Comparison of ENCODE assay signal across 8 mouse cellular contexts in the genomic region with DNA sequence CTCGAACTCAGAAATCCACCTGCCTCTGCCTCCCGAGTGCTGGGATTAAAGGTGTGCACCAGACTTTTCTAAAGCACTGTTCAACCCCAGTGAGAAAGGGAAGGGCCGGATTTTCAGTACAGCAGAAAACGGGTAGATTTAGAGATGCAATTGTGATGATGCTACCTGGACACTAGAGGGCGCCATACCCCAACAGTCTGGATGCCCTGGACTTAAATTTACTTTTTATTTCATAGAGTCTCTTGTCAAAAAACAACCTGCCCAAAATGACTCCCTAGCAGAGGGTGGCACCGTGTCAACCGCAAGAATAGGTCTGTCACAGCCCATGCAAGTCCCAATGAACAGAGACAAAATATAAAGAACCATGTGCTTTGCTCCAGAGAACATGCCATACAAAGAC.
DNase-seq lines count a peak whose midpoint lies in the region; ATAC-seq and TF ChIP-seq lines count a peak whose summit lies in the region.
"Had no signal": no experiment of that assay in that cellular context is flagged by ENCODE, and none has a peak within 500 bp of the region (broad histone marks: within the 10 kb centered on the region; RNA-seq: fewer than 3 reads in every experiment).

No protein-coding gene starts in this region.

- no peak for TF ChIP-seq POLR2A in ES-Bruce4 (IDR thresholded peaks at IDR 0.05; ENCODE audit: insufficient read depth, low read length)

- no peaks in the 10 kb centered on the region for H3K4me1 ChIP-seq in ES-Bruce4 (ENCODE audit: control insufficient read depth, insufficient read depth, low read length)
- peaks cover 79% of the 10 kb centered on the region for H3K4me1 ChIP-seq in embryonic facial prominence, embryonic 10.5 days
- H3K4me1 ChIP-seq in limb, embryonic 11.5 days (ENCODE audit: control insufficient read depth, insufficient read depth, low read length) = peaks cover 33% of the 10 kb centered on the region

- no peaks in the 10 kb centered on the region for H3K36me3 ChIP-seq in ES-Bruce4 (ENCODE audit: control insufficient read depth, insufficient read depth, low read length, poor library complexity, severe bottlenecking)
- H3K36me3 ChIP-seq in embryonic facial prominence, embryonic 10.5 days (replicated peaks) = no peaks in the 10 kb centered on the region
- no peaks in the 10 kb centered on the region for H3K36me3 ChIP-seq in limb, embryonic 11.5 days (ENCODE audit: control insufficient read depth, insufficient read depth, low read length)
- H3K36me3 ChIP-seq: liver, embryonic 13.5 days had no signal

- peak; percentile 85 for TF ChIP-seq CTCF in left cerebral cortex, adult 2 months (IDR thresholded peaks at IDR 0.05)
- TF ChIP-seq CTCF in ES-Bruce4 (IDR thresholded peaks at IDR 0.05; ENCODE audit: low read depth, low read length) = peak; percentile 24

- H3K9me3 ChIP-seq in ES-Bruce4 (replicated peaks; ENCODE audit: control insufficient read depth, insufficient read depth, low read length, poor library complexity, severe bottlenecking) = no peaks in the 10 kb centered on the region
- no peaks in the 10 kb centered on the region for H3K9me3 ChIP-seq in embryonic facial prominence, embryonic 10.5 days
- no peaks in the 10 kb centered on the region for H3K9me3 ChIP-seq in limb, embryonic 11.5 days (ENCODE audit: control insufficient read depth, low read length)
- H3K9me3 ChIP-seq: liver, embryonic 13.5 days had no signal

- H3K4me3 ChIP-seq in left cerebral cortex, adult 2 months = no peak overlapping the region
- H3K4me3 ChIP-seq in ES-Bruce4 (ENCODE audit: low read depth, low read length) = no peak overlapping the region
- no peak overlapping the region for H3K4me3 ChIP-seq in embryonic facial prominence, embryonic 10.5 days
- no peak overlapping the region for H3K4me3 ChIP-seq in limb, embryonic 11.5 days (ENCODE audit: low read depth, low read length)
- H3K4me3 ChIP-seq: liver, embryonic 13.5 days had no signal

- no peak for ATAC-seq in limb, embryonic 11.5 days (ENCODE audit: insufficient number of reproducible peaks, low FRiP score, low TSS enrichment, low read depth)

- no peaks in the 10 kb centered on the region for H3K27me3 ChIP-seq in ES-Bruce4 (ENCODE audit: control insufficient read depth, insufficient read depth, low read length, poor library complexity, severe bottlenecking)
- H3K27me3 ChIP-seq in embryonic facial prominence, embryonic 10.5 days (replicated peaks; ENCODE audit: low read depth, poor library complexity, severe bottlenecking) = peaks cover 14% of the 10 kb centered on the region; the same call in 1 of the 2 replicates
- no peaks in the 10 kb centered on the region for H3K27me3 ChIP-seq in limb, embryonic 11.5 days (ENCODE audit: control insufficient read depth, insufficient read depth, low read length)

- no peak overlapping the region for H3K4me2 ChIP-seq in limb, embryonic 11.5 days (ENCODE audit: low read depth, severe bottlenecking)
- H3K4me2 ChIP-seq: liver, embryonic 13.5 days had no signal

- WGBS in embryonic facial prominence, embryonic 10.5 days = 24% methylated on average over 7 of the region's 7 CpGs
- WGBS in limb, embryonic 11.5 days = 26% methylated on average over 7 of the region's 7 CpGs

- DNase-seq in left cerebral cortex, adult 2 months (ENCODE audit: extremely low spot score in 1 of 2, low spot score in 2 of 2) = peak in 1 of 2 experiments; percentile 56
- DNase-seq in left cerebral cortex, adult 8-10 months (ENCODE audit: low spot score in 2 of 2) = no peak
- peak; percentile 22 to 33 for DNase-seq in adrenal gland, adult 18-20 months (ENCODE audit: low spot score in 2 of 2)
- peak; percentile 65 for DNase-seq in embryonic facial prominence, embryonic 10.5 days (ENCODE audit: low spot score)
- DNase-seq in limb, embryonic 11.5 days (ENCODE audit: low spot score) = peak; percentile 81
- DNase-seq in telencephalon, adult 2 months (ENCODE audit: low read depth, low spot score) = peak; percentile 46
- DNase-seq: liver, embryonic 13.5 days had no signal

- intact Hi-C loops in left cerebral cortex, adult 2 months (cut with DNase I) = loop anchor here (2.0 to 10.0 kb wide), 5 partner anchors 25 to 456 kb away; a partner anchor contains a TSS

- no peak overlapping the region for H3K27ac ChIP-seq in left cerebral cortex, adult 2 months
- no peak overlapping the region for H3K27ac ChIP-seq in ES-Bruce4 (ENCODE audit: insufficient read depth, low read length)
- peak overlapping the region; percentile 59 for H3K27ac ChIP-seq in embryonic facial prominence, embryonic 10.5 days (replicated peaks)
- no peak overlapping the region for H3K27ac ChIP-seq in limb, embryonic 11.5 days (replicated peaks; ENCODE audit: low read depth, low read length)
- H3K27ac ChIP-seq: liver, embryonic 13.5 days had no signal

- H3K9ac ChIP-seq in ES-Bruce4 (ENCODE audit: low read depth, poor library complexity, severe bottlenecking) = no peak overlapping the region
- H3K9ac ChIP-seq in limb, embryonic 11.5 days (ENCODE audit: low read length) = no peak overlapping the region
- H3K9ac ChIP-seq: liver, embryonic 13.5 days had no signal

- no peak for TF ChIP-seq EP300 in ES-Bruce4 (IDR thresholded peaks at IDR 0.05; ENCODE audit: insufficient read depth, low read depth, low read length)

Comparison
In these comparisons a context has a peak if more than half of its experiments do, and no peak if none do; other contexts are left out.
1. DNase-seq: peak in adrenal gland, adult 18-20 months (2 of 2), embryonic facial prominence, embryonic 10.5 days (single experiment), limb, embryonic 11.5 days (single experiment) and telencephalon, adult 2 months (single experiment); none in left cerebral cortex, adult 8-10 months (0 of 2).